Mouse (Mus musculus) stomach, embryonic 15.5 days (tissue): Measurements from ENCODE around the gene Slc12a7. TPM values are rescaled to one million over a fixed set of nuclear protein-coding genes. Genes with fewer than 3 reads are reported as not detected.
"Not testable (repeated sequence)": the region's sequence is repeated elsewhere in the genome, so short reads cannot be mapped to it uniquely, and the experiment has no call there.

Experiments used
- ATAC-seq: fragments of 200-750 bp; cut with Nextera tagmentation; 2 replicates; pipeline ENCODE4 v1.8.0; 2017; ENCODE audit warnings: low read depth, moderate number of reproducible peaks, moderate TSS enrichment; ENCODE audit not compliant: insufficient read depth, low FRiP score
- H3K27ac ChIP-seq: fragments of 300-500 bp; sonication (generic); 2 replicates; pipeline ENCODE4 v1.5.1; 2015; ENCODE audit warnings: mild to moderate bottlenecking, inconsistent platforms
- H3K27me3 ChIP-seq: fragments of 300-500 bp; sonication (generic); replicated peaks from 2 replicates; pipeline ENCODE4 v1.6.1; 2015; ENCODE audit warnings: inconsistent platforms
- H3K36me3 ChIP-seq: fragments of 300-500 bp; sonication (generic); 2 replicates; pipeline ENCODE4 v1.6.1; 2015; ENCODE audit warnings: inconsistent platforms
- H3K4me1 ChIP-seq: fragments of 300-500 bp; sonication (generic); 2 replicates; pipeline ENCODE4 v1.6.1; 2015; ENCODE audit warnings: inconsistent platforms
- H3K4me2 ChIP-seq: fragments of 300-500 bp; sonication (generic); 2 replicates; pipeline ENCODE4 v1.6.1; 2015; ENCODE audit warnings: mild to moderate bottlenecking, inconsistent platforms
- H3K4me3 ChIP-seq: fragments of 300-500 bp; sonication (generic); replicated peaks from 2 replicates; pipeline ENCODE4 v1.5.1; 2015; ENCODE audit warnings: inconsistent platforms
- H3K9ac ChIP-seq: fragments of 300-500 bp; sonication (generic); 2 replicates; pipeline ENCODE4 v1.6.1; 2015; ENCODE audit warnings: inconsistent platforms
- H3K9me3 ChIP-seq: fragments of 300-500 bp; sonication (generic); 2 replicates; pipeline ENCODE4 v1.6.1; 2016; ENCODE audit warnings: inconsistent platforms
- WGBS: fragments of 180-500 bp; shearing (Covaris S2); methylation state at CpG from one replicate; pipeline ENCODE4 v1.1.7; 2015; 5-methylcytosine and 5-hydroxymethylcytosine counted together
- polyA plus RNA-seq: library from polyadenylated mRNA; unstranded; fragments of >200 nt; fragmentation: Nextera tagmentation; extraction: Ambion mirVana; gene quantifications from 2 replicates; pipeline ENCODE4 v1.2.1, GENCODE M21; 2015

The Slc12a7 gene
- polyA plus RNA-seq, 1 experiment from 2014 or later, result 17.5 TPM

DNA sequence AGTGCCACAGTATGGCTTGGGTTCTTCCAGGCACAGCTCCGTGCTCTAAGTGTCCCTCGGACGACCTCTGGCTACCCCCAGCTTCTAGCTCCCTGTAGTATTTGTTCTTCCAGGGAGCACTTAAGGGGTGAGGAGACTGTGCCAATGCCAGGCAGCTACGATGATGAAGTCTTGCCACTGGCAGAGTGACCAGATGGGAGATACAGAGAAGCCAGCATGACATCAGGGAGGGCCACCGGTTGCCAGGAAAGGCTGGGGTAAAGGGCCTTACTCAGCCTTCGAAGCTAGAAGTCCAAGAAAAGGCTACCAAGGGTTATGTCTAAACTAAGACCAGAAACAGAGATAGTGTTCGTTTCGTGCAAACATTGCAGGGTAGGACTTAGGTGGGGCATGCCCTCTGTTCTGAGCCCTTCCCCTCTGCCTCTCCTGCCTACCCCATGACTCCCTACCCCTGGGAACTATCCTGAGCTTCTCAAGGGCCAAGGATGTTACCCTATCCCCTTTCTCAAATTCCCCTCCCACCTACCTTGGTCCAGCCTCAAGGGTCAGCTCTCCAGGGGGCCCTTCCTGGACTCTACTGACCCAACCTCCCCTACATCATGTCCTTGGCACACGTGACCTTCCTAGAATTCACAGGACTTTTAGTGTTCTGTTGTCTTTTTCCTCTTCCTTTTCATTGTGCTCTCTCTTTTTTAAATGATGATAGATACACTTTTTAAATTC, 31.6 kb upstream of the Slc12a7 start:
- no peak for ATAC-seq
- Histone ChIP-seq H3K4me2 (no peak overlapping the region), H3K27ac (no peak overlapping the region), H3K36me3 (no peaks in the 10 kb centered on the region), H3K9me3 (no peaks in the 10 kb centered on the region), H3K4me3 (no peak overlapping the region), H3K27me3 (no peaks in the 10 kb centered on the region), H3K9ac (no peak overlapping the region), H3K4me1 (no peaks in the 10 kb centered on the region)
- WGBS, result 69% methylated on average over 9 of the region's 9 CpGs

DNA sequence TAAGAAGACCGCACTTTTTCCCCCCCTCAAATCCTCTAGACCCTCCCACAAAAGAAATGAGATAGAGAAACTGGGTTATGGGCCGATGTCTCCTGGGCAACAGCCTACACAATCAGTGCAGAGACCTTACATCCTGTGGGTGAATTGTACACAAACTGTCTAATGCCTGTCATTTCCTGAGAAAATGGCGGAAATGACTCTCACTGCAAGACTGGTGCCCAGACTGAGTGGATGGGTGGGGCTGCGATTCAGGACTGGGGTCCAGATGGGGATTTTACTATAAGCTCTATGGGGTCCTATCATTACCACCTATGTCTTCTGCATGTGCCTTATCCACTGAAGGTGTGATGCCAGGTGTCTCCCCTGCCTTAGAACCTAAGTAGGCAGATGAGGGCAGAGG, 30.1 kb upstream of the Slc12a7 start:
- H3K36me3 ChIP-seq, result no peaks in the 10 kb centered on the region
- H3K4me1 ChIP-seq, result no peaks in the 10 kb centered on the region
- H3K4me2 ChIP-seq, result no peak overlapping the region
- WGBS, result 73% methylated on average over 4 of the region's 4 CpGs
- ATAC-seq, result peak; percentile 6; the same call in 1 of the 2 replicates
- no peaks in the 10 kb centered on the region for H3K27me3 ChIP-seq
- no peaks in the 10 kb centered on the region for H3K9me3 ChIP-seq
- H3K4me3 ChIP-seq, result no peak overlapping the region
- no peak overlapping the region for H3K9ac ChIP-seq
- no peak overlapping the region for H3K27ac ChIP-seq

DNA sequence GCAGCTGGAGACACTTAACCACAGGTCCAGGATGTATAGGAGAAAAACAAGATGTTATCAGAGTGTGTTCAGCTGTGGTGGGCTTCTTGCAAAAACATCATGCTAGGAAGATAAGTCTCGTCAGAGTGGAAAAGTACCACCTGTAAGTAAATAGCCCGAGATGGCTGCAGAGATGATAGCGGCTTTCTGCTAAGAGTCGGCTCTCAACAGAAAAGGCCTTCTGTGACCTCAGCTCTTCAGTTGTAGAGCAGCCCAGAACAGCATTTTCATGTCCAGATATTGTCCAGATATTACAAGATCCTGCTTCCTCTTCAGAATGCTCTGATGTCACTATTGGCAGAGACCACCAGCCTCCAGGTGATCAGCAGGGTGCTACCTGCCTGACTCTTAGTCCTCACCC, 29.4 kb upstream of the Slc12a7 start:
- H3K4me2 ChIP-seq, H3K9ac ChIP-seq, H3K4me1 ChIP-seq, ATAC-seq, H3K36me3 ChIP-seq, H3K27ac ChIP-seq, H3K4me3 ChIP-seq, H3K9me3 ChIP-seq, H3K27me3 ChIP-seq: not testable (repeated sequence)
- WGBS, result 46% methylated on average over 4 of the region's 4 CpGs

DNA sequence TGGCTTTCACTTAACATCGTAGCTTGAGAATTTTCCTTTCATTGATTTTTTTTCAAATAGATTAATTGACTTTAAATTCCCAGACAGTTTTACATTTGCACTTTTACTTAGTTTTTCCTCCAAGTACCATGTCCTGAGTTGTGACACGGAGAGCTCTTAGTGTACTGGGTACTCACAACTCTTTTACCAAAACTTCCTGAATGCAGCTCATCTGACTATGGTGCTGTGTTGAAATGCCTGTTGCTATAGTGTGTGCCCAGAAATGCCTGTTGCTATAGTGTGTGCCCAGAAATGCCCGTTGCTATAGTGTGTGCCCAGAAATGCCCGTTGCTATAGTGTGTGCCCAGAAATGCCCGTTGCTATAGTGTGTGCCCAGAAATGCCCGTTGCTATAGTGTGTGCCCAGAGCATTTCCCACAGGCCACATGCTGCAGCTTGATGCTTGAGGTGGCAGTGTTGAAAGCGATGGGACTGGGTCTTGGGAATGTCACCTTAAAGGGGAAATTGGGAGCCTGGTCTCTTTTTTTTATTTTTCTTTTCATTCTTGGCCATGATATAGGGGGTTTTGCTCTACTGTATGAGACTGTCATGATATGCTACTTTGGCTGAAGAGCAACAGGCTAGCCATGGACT, 28.1 kb upstream of the Slc12a7 start, which contains the start of gene Slc6a19:
TSS of gene Slc6a19 (minus strand) at position 172 of the 632 bp plus-strand sequence.
- Histone ChIP-seq H3K36me3 (no peaks in the 10 kb centered on the region), H3K4me2 (no peak within 1 kb of the TSS)

DNA sequence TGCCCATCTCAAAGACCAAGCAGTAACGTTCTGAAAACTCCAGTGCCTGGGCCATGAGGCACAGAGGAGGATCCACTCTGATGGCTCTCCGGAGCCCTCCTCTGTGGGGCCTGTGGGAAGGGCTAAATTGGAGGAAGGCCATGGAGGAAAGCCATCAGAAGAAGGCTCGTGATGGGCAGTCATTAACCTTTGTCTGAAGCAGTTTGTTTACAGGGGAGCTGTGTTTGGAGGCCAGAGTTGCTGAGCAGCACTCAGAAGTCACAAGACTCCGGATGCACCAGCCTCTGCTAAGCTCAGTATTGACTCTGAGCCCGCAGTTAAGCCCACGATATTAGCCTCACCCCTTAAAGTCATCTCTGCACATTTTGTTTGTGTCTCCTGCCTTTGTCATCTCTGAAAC, 23.4 kb upstream of the Slc12a7 start:
- ATAC-seq, result no peak
- Histone ChIP-seq H3K9me3 (no peaks in the 10 kb centered on the region), H3K27me3 (no peaks in the 10 kb centered on the region), H3K4me2 (no peak overlapping the region), H3K36me3 (no peaks in the 10 kb centered on the region), H3K27ac (no peak overlapping the region), H3K9ac (no peak overlapping the region), H3K4me1 (no peaks in the 10 kb centered on the region), H3K4me3 (no peak overlapping the region)
- WGBS, result 40% methylated on average over 6 of the region's 6 CpGs

More for the DNA sequence above, 28.1 kb upstream of the Slc12a7 start, which contains the start of gene Slc6a19:
- H3K27ac ChIP-seq, result no peak within 1 kb of the TSS
- 83% methylated on average over 7 of the region's 7 CpGs for WGBS
- no peak for ATAC-seq
- no peaks in the 10 kb centered on the region for H3K27me3 ChIP-seq
- H3K9me3 ChIP-seq, result no peaks in the 10 kb centered on the region
- no peak within 1 kb of the TSS for H3K4me3 ChIP-seq
- H3K4me1 ChIP-seq, result no peaks in the 10 kb centered on the region
- H3K9ac ChIP-seq, result no peak within 1 kb of the TSS

DNA sequence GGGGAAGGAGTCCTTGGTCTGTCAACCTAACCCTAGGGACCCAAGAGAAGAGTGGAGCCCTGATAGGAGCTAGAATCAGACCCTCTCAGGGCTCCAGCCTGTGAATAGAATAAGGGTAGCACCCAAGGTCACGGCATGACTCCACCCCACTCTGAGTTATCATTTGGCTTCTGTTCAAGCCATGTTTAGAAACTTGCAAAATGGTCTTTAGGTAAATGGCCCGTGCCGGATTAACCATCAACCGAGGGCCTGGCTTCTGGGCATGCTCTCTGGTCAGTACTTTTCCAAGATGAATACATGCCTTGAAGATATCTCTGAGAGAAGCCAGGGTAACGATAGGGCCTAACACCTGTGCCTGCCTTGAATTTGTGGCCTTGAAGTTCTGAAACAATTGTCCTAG, 21.7 kb upstream of the Slc12a7 start:
- WGBS, result 82% methylated on average over 5 of the region's 5 CpGs
- no peak for ATAC-seq
- no peaks in the 10 kb centered on the region for H3K4me1 ChIP-seq
- H3K9me3 ChIP-seq, result no peaks in the 10 kb centered on the region
- H3K4me2 ChIP-seq, result no peak overlapping the region
- H3K27me3 ChIP-seq, result no peaks in the 10 kb centered on the region
- no peaks in the 10 kb centered on the region for H3K36me3 ChIP-seq
- H3K4me3 ChIP-seq, result no peak overlapping the region
- H3K9ac ChIP-seq, result no peak overlapping the region
- no peak overlapping the region for H3K27ac ChIP-seq

DNA sequence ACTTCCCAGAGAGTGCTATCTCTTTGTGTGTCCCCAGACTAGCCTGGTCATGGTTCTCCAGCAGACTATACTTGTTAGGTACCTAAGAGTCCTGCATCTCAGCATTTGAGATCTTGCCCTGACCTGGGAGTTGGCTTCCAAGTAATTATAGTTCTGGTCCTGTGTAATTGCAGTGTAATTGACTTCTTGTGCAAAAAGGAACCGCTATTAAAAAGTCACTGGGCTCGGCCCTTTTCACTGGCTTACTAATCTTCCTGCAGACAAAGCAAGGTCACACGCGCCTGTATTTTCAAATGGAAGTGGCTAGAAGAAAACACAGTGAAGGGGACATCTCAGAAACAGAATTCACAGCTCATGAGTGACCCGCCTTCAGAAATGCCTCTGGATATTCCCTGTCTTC, 21.1 kb upstream of the Slc12a7 start:
- WGBS, result 86% methylated on average over 5 of the region's 5 CpGs
- Histone ChIP-seq H3K27ac (no peak overlapping the region), H3K4me3 (no peak overlapping the region), H3K9me3 (no peaks in the 10 kb centered on the region), H3K36me3 (no peaks in the 10 kb centered on the region), H3K9ac (no peak overlapping the region), H3K4me2 (no peak overlapping the region), H3K27me3 (no peaks in the 10 kb centered on the region), H3K4me1 (no peaks in the 10 kb centered on the region)
- ATAC-seq, result no peak

DNA sequence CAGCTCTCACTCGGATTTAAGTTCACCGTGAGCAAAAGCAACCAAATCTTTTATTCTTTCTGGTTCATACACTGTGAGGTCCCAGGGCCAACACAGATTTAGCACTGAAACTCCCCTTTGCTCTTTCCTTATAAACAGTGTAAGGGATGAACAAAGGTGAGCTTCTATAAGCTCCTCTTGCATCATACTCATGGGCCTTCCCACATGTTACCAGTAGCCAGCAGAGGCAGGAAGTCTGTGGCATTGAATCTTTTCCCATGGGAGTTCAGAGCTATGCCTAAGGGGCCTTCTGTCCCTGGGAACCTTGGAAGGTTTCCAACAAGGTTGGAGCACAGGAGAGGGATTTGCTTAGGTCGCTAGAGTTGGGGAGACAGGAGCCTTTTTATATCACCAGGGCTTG, 20.7 kb upstream of the Slc12a7 start:
- H3K9ac ChIP-seq, result no peak overlapping the region
- ATAC-seq, result no peak
- no peaks in the 10 kb centered on the region for H3K27me3 ChIP-seq
- H3K4me3 ChIP-seq, result no peak overlapping the region
- H3K4me2 ChIP-seq, result no peak overlapping the region
- H3K9me3 ChIP-seq, result no peaks in the 10 kb centered on the region
- no peaks in the 10 kb centered on the region for H3K36me3 ChIP-seq
- no peak overlapping the region for H3K27ac ChIP-seq
- no peaks in the 10 kb centered on the region for H3K4me1 ChIP-seq
- WGBS, result 73% methylated on average over 3 of the region's 3 CpGs

DNA sequence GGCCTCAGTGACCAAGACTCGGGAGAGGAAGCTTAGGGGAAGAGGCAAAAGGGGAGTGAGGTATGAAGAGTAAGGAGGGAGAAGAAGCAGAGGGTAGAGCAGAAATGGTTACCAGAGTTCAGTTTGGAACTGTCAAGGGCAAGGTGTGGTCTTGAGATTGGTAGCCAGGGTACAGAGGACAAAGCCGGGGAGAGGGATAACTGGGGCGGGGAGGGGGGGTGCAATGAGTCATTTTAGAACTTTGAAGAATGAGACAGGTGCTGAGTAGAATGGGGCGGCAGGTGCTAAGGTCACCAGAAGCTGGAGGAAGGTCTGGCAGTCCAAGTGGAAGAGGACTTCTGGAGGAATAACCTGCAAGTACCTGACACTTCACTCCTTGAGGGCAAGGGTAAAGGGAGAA, 19.7 kb upstream of the Slc12a7 start:
- no peak overlapping the region for H3K27ac ChIP-seq
- no peaks in the 10 kb centered on the region for H3K9me3 ChIP-seq
- H3K9ac ChIP-seq, result no peak overlapping the region
- no peaks in the 10 kb centered on the region for H3K36me3 ChIP-seq
- H3K27me3 ChIP-seq, result no peaks in the 10 kb centered on the region
- H3K4me2 ChIP-seq, result no peak overlapping the region
- ATAC-seq, result no peak
- no peaks in the 10 kb centered on the region for H3K4me1 ChIP-seq
- WGBS, result 71% methylated on average over 4 of the region's 4 CpGs
- no peak overlapping the region for H3K4me3 ChIP-seq

DNA sequence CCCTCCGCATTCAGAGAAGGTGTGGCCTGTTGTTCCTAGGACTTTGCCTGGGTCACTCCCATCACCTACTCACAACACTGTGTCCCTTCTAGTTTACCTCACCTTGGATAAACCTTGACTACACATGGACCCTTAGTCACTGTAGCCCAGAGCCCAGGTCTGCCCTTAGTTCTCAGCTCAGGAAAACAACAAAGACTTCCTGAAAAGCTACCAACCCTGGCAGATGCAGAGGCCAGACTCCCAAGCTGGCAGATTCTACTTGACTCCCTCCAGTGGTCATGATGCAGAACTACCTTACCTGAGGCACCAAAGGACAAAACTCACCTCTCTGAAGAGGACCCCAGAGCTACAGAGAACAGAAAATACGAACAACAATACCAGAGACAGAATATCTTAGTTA, 18.9 kb upstream of the Slc12a7 start:
- Histone ChIP-seq H3K27ac (no peak overlapping the region), H3K4me1 (no peaks in the 10 kb centered on the region), H3K4me2 (no peak overlapping the region), H3K27me3 (no peaks in the 10 kb centered on the region), H3K4me3 (no peak overlapping the region), H3K36me3 (no peaks in the 10 kb centered on the region), H3K9ac (no peak overlapping the region), H3K9me3 (no peaks in the 10 kb centered on the region)
- ATAC-seq, result no peak
- 63% methylated on average over 2 of the region's 2 CpGs for WGBS

DNA sequence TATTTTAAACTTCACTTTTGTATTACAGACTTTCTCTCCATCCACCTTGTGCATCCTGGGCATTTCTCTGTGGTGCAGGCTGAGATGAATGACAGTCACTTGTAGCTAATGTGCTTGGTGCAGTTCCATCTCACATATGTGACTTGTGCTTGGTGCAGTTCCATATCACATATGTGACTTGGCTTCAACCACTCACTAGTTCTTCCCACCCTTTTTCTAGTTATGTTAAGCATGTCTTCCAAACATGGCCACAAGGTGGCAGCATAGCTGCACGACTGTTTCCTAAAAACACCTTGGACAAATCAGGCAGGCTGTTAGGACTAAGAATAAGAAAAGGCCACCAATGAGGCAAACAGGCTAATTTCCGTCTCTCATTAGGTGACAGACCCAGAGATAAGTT, 14.7 kb upstream of the Slc12a7 start:
- Histone ChIP-seq H3K4me1 (no peaks in the 10 kb centered on the region), H3K27me3 (no peaks in the 10 kb centered on the region), H3K36me3 (no peaks in the 10 kb centered on the region), H3K9me3 (no peaks in the 10 kb centered on the region), H3K27ac (no peak overlapping the region), H3K4me3 (no peak overlapping the region), H3K9ac (no peak overlapping the region), H3K4me2 (no peak overlapping the region)
- 0 out of 2 replicates have a peak, but pooled peaks have one; percentile 22 for ATAC-seq
- 1% methylated on average over 2 of the region's 2 CpGs for WGBS

DNA sequence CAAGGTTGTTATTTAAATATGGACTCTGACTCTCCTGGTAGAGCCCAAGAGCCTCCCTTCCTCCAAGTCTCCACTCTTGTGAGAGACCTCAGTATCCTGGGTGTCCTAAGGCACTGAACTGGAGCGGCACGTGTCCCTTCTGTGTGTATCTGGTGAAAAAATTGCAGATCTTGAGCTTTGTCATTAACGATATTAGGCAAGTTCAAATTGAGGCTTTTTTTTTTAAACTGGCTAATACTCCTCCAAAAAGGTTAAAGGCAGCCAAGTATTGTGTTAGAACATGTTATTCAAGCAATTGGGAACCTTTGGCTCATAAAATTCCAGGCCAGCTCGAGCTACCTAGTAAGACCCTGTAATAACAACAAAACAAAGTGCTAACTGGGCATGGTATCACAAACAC, 12.7 kb upstream of the Slc12a7 start:
- no peaks in the 10 kb centered on the region for H3K4me1 ChIP-seq
- ATAC-seq, result no peak
- no peak overlapping the region for H3K27ac ChIP-seq
- H3K36me3 ChIP-seq, result no peaks in the 10 kb centered on the region
- H3K4me2 ChIP-seq, result no peak overlapping the region
- no peak overlapping the region for H3K9ac ChIP-seq
- no peaks in the 10 kb centered on the region for H3K9me3 ChIP-seq
- H3K4me3 ChIP-seq, result no peak overlapping the region
- WGBS, result 80% methylated on average over 4 of the region's 4 CpGs
- no peaks in the 10 kb centered on the region for H3K27me3 ChIP-seq
